Mouse (Mus musculus) cerebellum, postnatal 25 days (tissue): ENCODE data around the gene Stag2.

Experiments
- DNase-seq, 2 experiments: peaks; one replicate each; pipeline ENCODE4 v3.0.0; 2021; ENCODE audit warnings: mixed read lengths in 2 of 2

The Stag2 gene

DNA sequence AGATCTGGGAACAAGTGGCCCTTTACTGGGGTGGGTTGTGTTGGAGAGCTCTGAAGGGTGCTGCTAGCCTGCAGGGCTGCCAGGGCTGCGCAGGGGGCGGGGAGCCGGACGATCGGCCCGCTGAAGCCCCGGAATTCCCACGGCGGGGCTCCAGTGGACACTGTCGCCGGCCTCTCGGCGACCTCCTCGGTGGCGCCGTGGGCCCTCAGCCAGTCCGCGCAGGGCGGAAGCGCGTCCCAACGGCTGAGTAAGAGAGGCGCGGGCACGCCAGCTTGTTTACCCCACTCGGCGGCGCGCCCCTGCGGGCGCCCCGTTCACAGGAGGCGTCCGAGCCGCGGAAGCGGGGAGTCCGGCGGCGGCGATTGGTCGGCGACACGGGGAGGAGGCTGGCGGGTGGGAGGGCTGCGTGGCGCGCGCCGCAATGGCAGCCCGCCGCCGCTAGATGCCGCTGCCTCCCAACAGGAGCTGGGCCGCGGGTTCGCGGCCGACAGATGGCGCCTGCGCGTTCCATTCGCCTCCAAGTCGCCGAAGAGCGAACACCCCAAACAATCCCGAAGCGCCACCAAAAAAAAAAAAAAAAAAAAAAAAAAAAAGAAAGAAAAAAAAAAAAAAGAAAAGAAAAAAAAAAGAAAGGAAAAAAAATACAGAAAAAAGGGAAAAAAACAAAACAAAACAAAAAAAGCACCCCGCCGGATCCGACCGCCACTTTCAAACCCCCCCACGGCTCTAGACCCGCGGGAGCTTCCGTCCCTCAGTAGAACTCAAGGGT, at the start of gene Stag2:
Stag2 (plus strand) TSS at position 530 of the 769 bp plus-strand sequence.
- peak; percentile 86 to 92 for DNase-seq

DNA sequence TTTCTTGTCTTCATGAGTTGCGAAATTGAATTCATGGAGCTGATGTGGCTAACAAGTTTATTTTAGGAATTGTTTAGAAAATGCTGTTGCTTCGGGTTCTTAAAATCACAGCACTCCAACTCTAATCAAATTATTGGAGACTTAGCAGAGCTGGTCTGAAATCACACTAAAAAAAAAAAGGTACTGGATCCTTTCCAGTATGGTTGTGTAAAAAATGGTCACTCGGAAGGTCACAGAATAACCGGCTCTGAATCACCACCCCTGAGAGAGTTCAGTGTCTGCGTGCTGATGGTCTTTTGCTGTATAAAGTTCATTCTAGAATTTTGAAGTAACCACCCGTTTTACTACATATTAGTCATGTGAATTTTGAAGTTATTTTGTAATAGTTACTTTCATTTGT, 42.0 kb upstream of the Stag2 start:
- no peak for DNase-seq

DNA sequence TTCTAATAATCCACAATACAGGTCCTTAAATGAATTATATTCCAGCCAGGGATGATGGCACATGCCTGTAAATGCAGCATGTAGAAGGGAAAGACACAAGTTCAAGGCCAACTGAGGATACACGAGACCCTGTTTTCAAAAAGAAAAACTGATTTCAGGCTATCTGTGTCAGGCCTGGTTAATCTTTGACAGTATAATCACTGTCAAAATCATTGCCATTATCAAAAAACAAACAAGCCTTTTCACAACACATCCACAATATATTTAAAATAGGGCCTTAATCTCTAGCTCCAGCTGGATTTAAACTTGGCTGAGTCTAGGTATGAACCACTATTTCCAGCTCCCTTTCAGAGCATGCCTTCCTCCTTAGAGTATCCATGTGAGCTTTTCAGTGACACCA, 38.5 kb upstream of the Stag2 start:
- DNase-seq: no peak

DNA sequence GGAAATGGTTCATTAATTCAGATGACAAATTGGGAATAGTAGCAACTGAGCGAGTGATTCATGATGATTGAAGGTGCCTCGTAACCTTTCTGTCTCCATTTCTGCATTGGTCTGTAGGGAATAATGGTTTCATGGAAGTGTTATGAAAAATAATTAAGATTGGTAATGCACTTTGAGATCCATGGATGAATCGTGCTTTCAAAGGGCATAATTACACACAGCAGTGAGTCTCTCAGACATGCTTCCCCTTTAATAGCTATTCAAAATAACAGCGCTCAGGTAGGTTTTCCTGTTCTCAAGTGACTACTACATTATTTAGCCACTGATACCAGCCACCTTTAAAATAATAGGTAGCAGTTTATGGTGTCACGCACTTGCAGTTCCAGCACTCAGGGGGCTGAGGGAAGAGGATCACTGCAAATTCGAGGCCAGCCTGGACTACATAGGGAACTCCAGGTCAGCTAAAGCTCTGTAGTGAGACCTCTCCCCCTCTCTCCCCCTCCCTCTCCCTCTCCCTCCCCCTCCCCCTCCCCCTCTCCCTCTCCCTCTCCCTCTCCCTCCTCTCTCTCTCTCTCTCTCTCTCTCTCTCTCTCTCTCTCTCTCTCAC, 29.6 kb upstream of the Stag2 start:
- no peak for DNase-seq

DNA sequence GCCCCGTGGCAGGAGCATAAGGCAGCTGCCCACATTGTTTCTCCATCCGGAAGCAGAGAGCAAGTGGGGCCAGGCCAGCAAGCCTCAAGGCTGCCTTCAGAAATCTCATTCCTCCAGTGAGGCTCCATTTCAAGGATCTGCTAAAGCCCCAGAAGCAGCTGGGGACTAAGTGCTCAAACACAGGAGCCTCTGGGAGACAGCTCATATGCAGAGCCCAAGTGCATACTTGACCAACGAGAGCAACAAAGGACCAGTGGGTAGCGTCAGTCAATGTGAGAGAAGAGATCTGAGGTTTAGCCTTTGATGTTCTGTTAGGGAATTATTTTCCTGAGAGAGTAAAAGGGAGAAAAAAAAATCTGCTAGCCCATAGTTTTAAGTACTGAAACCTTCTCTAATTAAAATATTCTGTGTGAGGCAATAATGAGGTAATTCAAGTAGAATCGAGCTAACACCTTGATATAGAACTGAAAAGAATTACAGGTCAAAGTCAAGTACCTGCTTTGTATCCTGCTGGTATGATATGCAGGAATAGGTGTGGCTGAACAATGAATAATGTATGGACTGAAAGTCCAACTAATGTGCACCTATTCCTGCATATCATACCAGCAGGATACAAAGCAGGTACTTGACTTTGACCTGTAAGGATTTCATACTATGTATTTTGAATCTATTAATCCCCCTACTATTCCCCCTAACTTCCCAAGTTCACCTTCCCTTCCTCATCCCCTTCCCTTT, 24.0 kb upstream of the Stag2 start:
- DNase-seq: no peak

DNA sequence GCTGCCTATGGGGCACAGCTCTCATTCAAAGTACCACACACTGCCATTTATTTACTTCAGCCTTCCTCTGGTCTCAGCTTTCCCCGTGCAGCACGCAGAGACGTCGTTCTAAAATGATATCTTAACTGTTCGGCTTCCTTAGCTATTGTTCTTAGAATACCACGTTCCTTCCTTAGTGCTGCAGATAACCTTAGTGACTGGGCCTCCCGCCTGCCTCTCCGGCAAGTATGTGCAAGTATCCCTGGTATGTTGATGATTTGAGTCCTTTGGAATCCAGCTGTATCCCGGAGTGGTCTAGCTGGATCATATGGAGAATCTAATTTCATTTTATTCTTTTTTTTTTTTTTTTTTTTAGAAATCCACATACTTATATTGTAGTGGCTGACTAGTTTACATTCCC, 9.2 kb upstream of the Stag2 start:
- DNase-seq: no peak

DNA sequence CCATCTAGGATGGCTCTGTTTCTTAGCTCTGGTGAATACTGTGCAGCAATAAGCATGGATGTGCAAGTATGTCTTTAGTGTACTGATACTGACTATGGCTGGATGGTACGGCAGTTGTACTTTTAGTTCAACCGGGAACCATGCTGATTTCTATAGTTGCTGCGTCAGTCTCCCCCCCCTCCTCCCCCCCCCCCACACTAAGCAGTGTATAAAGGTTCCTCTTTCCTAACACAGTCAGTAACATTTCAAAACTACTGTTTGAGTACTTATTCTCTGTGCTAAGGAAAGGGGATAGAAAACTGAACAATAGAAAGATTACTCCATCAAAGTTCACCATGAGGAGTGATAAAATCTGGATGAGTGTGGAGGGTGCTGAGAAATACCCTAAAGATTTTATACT, 6.5 kb upstream of the Stag2 start:
- no peak for DNase-seq

DNA sequence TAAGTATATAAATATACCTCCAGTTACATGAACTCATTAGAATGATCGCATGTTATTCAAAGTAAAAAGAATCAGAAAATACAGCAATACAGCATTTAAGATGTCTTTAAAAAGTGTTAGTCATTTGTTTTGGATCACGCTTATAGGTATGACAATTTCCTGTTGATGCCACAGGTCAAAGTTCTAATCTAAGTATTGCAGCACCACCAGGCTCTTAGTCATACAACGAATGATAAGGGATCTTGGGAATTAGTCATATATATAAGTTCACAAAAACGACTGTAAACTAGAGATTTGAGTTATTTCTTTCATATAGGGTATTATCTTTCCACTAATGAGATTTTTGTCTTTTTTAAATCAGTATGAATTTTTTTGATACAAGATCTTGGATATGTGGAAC, 5.1 kb upstream of the Stag2 start:
- DNase-seq: no peak

DNA sequence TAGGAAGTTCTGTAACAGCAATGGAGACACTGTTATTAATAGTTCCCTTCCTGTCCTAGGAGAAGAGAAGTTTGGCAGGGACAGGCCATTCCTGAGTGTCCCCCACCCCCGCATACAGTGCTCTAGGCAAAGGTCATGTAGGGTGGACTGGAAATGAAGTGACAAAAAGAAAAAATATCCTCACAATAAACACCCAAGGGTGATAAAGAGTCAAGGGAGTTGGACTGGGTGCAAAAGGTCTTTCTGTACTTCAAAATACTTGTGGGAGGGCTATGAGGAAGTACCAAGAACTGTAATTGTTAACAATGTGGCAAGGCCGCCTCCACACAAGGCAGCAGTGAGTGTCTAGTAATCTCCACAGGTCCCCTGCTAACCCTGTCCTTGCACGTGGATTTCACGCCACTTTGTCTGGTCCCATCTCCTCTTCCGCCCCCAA, 1.1 kb upstream of the Stag2 start:
- peak; percentile 7 to 8 for DNase-seq

DNA sequence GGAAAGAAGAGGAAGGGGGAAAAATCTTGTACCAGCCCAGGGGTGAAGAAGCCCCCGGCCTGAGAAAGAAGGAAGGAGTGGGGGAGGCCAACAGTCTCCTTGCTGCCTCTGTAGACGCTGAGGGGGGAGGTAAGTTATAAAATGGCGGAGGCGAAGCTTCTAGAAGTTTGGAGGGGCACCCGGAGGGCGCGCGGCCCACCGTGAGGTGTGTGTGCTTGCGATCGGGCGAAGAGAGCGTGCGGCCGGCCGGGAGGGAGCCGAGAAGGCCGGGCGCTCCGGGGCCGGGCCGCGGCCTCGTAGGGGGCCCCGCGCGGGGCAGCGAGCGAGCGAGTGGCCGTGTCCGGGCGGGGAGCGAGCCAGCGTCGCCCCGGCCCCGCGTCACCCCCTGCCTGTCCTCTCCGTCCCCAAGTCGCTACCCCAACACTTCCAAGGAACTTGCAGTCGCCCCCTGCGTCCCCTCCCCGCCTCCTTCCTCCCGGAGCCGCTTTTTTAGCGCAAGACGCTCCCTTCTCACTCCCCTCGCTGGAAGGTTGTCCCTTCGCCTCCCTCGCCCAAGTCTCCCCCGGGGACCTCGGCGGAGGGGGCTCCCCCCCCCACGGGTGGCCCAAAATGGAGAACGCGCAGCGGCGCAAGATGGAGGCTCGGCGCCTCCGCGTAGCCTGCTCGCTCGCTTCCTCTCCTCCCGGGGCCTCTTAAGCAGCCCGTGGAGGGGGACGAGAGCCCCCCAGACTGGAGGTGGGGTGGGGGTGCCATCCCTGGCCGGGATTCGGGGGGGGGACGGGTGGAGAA, 634 bp downstream of the Stag2 start:
- DNase-seq: peak; percentile 62 to 72

DNA sequence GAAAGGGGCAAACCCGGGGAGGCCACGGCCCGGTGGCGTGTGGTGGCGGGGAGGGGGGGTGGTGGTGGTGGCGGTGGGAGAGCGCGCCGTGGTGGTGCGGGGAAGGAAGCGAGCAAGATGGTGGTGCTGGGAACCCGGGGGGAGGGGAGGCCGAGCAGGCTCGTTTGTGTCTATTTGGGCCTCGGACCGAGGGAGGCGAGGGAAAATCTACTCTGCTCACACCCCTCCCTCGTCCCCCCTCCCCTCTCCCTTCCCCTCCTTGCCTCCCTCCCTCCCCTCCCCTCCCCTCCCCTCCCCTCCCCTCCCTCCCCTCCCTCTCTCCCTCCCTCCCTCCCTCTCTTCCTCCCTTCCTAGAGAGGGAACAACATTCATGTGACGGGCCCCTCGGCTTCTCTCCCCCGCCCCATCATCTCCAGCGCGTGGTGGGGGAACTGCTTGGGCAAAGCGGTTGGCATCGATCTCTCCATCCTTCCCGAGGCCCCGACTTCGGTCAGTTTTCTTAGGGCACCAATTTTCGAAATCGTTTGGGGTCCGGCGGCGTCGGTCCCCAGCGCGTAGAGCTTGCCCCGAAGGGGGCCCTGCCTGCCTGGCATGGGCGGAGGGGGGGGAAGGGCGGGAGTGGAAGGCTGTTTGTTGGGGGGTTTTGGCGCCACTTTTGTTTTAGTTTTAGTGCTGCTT, 1.4 kb downstream of the Stag2 start:
- peak; percentile 79 to 90 for DNase-seq

DNA sequence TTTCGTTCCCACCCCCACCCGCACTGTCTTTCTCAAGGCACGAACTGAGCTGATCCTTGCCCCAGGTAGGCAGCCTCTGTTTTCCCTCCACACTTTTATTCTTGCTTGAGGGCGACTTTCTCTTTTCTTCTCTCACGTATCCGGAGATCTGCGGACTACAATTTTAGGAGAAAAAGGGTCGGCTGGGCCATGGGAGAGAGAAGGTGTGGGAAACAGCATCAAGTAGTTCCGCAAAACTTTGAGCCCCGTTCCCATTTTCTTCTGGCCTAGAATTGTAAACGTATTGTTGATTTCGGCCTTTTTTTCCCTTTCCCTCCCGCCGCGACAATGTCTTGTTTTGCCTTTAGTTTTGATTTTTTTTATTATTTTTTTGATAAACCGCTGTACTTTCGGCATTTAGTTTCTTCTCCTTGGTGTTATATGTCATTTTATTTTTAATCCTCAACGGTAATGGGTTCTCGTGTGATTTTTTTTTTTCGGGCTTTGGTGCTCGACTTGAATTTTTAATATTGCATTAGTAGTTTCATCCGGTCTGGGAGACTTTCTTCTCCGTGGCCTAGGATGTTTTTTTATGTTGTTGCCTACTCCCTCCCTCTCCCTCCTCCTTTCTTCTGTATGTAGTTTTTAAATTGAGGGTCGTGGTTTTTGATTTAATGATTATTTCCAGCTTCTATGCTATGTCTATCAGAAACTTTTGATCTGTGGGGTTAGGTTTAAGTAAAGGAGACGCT, 2.1 kb downstream of the Stag2 start:
- no peak for DNase-seq

DNA sequence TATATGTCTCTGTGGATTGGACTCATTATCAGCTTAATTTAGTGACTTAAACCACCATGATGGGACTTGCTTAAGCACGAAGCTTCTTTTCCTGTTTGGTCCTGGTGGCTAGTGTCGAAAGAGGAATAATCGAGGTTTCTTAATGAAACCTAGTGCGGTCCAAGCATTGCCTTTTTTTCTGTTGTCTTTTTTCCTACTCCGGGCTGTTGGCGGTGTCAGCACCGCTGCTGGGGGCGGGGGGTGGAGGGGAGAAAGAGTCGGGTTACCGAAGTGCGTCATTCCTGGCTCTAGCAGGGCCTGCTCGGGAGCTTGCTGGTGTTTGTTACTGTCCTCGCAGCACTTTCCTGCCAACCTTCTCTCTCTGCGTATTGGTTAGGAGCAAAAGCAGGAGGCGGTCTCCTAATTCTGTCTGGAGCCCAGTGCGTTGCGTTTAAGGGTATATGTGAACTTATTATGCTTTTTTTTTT, 2.8 kb downstream of the Stag2 start:
- DNase-seq: peak; percentile 79 to 86

DNA sequence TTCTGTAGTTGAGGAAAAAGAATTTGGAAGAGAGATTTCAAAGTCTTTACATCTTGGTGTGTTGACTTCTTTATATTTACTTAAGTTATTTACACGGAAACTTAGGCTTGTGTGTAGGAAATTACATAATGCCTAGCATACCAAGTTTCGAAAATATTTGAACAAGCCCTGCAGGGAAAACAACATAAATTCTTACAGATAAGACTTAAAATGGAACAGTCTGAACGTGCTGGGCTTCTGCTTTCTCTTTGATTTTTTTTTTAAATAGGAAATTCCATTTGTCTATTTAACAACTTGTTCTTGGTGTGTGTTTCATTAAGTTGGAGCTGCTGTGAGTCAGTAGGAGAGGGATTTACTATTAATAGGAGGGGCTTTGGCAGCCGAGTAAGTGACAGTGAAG, 3.9 kb downstream of the Stag2 start:
- DNase-seq: no peak

DNA sequence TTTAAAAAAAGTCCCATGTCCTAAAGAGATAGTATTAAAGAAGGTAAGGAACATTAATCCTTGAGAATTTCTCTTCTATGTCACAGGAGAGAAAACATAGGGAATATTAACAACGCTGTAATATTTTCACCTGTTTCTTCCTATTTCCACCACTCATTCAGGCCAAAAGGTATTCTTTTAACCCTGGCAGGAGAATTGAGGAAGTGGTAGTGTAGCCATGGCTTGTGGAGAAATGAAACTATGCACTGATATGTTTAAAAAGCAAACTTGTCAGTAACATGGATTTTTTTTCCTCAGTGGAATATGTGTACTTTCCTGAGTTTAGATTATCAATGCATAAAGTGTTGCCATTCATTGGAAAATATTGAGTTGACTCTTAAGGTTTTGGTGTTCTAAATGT, 16.3 kb downstream of the Stag2 start:
- no peak for DNase-seq

DNA sequence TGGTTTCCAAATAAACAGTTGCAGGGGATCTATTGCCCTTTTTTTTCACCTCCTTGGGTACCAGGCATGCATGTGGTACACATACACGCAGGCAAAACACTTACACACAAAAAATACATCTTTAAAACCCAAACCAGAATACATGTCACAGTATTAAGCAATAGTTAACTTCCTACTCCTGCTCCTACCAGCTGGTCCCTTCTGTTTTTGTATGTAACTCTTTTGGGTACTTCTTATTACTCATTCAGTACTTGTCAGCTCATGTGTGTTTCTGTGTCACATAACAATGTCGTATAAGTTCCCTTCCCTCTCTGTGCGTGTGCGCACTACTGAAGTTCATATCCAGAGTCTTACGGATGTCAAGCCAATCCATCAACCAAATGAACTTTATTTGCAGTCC, 21.7 kb downstream of the Stag2 start:
- DNase-seq: no peak

DNA sequence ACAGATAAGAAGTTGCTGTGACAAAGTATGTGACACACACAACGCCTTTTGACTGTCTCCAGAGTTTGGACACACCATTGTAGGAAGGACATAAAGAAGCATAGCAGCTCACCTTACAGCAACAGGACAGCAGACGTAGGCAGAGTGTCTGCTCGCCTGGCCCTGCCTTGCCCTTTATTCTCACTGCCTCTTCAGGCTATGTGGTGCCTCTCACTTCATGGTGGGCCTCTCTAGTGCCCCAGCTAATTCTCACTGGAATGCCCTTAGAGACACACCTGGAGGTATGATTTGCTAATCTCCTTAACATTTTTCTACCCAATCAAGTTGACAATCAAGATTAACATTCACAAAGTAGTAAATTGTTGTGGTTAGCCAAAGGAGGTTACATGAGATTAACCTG, 38.5 kb downstream of the Stag2 start:
- DNase-seq: no peak

DNA sequence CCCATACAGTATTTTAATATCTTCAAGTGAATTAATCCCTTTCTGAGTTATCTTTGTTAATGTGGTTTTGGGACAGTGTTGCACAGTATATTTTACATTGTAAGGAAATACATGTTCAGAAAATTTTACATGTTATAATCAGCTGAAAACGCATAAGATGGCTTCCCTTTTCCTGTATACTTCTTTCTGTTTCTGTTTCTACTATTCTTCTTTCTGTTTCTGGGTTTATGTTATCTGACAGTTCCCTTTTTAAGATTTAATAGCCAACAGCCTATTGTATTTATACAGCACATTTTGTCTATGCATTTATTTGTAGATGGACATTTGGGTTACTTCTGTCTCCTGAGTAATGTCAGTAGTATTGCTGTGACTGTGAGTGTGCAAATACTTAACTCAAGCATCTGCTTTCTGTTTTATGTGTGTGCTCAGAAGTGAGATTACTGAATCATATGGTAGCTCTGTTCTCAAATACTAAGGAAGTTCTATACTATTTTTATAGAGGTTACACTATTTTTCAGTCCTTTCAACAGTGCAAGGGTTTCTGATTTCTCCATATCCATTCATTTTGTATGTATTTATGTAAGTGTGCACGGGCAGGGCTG, 39.8 kb downstream of the Stag2 start:
- no peak for DNase-seq

DNA sequence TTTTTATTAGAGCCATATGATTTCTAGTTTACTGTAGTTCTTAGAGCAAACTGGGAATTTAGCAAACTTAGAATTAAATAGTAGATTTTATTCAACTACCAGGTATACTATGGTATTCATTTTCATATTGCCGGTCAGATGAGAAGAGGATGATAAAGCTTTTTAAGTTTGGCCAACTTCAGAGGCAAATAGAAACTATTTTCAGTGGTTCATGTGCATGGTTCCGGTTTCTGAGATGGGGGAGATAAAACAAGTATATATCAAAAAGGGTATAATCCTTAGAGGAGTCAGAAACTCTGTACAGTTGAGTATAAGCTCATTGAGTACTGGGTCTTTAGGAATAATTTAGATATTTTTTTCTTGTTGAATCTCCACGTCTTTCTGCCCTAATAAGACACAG, 45.5 kb downstream of the Stag2 start:
- no peak for DNase-seq

DNA sequence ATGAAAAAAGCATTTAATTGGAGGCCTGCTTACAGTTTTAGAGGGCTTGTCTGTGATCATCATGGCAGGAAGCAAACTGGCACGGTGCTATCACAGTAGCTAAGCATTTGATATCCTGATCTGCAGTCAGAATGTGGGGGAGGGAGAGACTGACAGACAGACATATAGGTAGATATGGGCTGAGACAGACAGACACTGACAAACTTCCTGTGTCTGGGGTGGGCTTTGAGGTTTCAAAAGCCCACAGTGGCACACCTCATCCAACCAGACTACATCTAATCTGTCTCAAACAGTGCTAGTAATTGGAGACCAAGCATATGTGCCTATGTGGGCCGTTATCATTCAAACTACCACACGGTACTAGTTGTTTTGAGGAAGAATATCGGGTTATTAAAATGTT, 53.4 kb downstream of the Stag2 start:
- DNase-seq: no peak

DNA sequence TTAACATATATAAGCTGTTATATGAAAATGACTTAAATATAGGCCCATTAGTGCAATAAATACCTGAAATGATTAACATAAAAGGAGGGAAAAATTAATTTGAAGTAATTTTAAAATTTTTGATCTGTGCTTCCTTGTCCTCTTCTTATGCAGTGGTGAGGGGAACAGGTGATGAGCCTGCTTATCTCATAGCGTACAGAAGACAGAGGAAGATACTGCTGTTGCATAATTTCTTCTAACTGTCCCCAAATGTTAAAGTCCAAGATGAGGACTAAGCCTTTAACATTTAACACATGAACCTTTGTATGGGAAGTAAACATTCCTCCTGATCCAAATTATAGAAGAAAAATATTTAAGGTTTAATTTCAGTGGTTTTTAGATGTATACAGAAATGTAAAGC, 66.6 kb downstream of the Stag2 start:
- DNase-seq: no peak
